Mouse (Mus musculus): ENCODE data around the gene Methig1. TPM values are rescaled to one million over a fixed set of nuclear protein-coding genes. Genes with fewer than 3 reads are reported as not detected.
"Not testable (repeated sequence)": the region's sequence is repeated elsewhere in the genome, so short reads cannot be mapped to it uniquely, and the experiment has no call there.

The Methig1 gene
- total RNA-seq, 1 experiment from 2014 or later: 0.78 TPM

- no peak for DNase-seq
Measured at GRCm38 (mm10) chr15:100395561-100395960, 42.6 kb downstream of the Methig1 start.

- DNase-seq: no peak
Measured at GRCm38 (mm10) chr15:100400592-100401250, 47.8 kb downstream of the Methig1 start.

- DNase-seq: no peak
Measured at GRCm38 (mm10) chr15:100401811-100402210, 48.9 kb downstream of the Methig1 start.

- DNase-seq: no peak
Measured at GRCm38 (mm10) chr15:100402347-100402746, 49.4 kb downstream of the Methig1 start.

GRCm38 (mm10) chr15:100402798-100403197 is 49.8 kb downstream of the Methig1 start:
- DNase-seq: peak; percentile 61

- peak; percentile 74 for DNase-seq
Measured at GRCm38 (mm10) chr15:100403318-100404000, 50.5 kb downstream of the Methig1 start.

- no peak for DNase-seq
Measured at GRCm38 (mm10) chr15:100406088-100406487, 53.1 kb downstream of the Methig1 start.

- peak; percentile 83 for DNase-seq
Measured at GRCm38 (mm10) chr15:100410918-100411672, 58.1 kb downstream of the Methig1 start.

- DNase-seq: peak; percentile 33
Measured at GRCm38 (mm10) chr15:100411731-100412130, 58.8 kb downstream of the Methig1 start.

- DNase-seq: no peak
Measured at GRCm38 (mm10) chr15:100413306-100413705, 60.4 kb downstream of the Methig1 start.

- no peak for DNase-seq
Measured at GRCm38 (mm10) chr15:100414011-100414410, 61.1 kb downstream of the Methig1 start.

- DNase-seq: no peak
Measured at GRCm38 (mm10) chr15:100414942-100415341, 62.0 kb downstream of the Methig1 start.

- peak; percentile 48 for DNase-seq
Measured at GRCm38 (mm10) chr15:100415684-100416083, 62.7 kb downstream of the Methig1 start.

- DNase-seq: peak; percentile 47
Measured at GRCm38 (mm10) chr15:100417854-100418450, 65.0 kb downstream of the Methig1 start.

GRCm38 (mm10) chr15:100419311-100419710 is 66.4 kb downstream of the Methig1 start:
- DNase-seq: peak; percentile 81

- no peak for DNase-seq
Measured at GRCm38 (mm10) chr15:100419901-100420745, 67.2 kb downstream of the Methig1 start.

GRCm38 (mm10) chr15:100421059-100421757 is 68.3 kb downstream of the Methig1 start:
- DNase-seq: peak; percentile 52

- not testable (repeated sequence) for DNase-seq
Measured at GRCm38 (mm10) chr15:100421758-100422197, 68.8 kb downstream of the Methig1 start, which contains the start of gene Gm5475. Gm5475 (plus strand) TSS chr15:100422147.

GRCm38 (mm10) chr15:100422476-100422875 is 69.5 kb downstream of the Methig1 start:
- peak; percentile 64 for DNase-seq

Measured in adrenal gland, postnatal 14 days (tissue).